Mouse (Mus musculus): ENCODE results near the gene Atp4b. TPM values are rescaled to one million over a fixed set of nuclear protein-coding genes. Genes with fewer than 3 reads are reported as not detected.

The Atp4b gene
- polyA plus RNA-seq (2014; fragmentation: Nextera tagmentation; extraction: Ambion mirVana): not detected in 2 replicates

GRCm38 (mm10) chr8:13396725-13397124 is at the start of gene Atp4b:
Gene Atp4b (minus strand): TSS chr8:13396825.
- no peak within 1 kb of the TSS for H3K9ac ChIP-seq (ENCODE audit: low read depth, low read length)
- no peak within 1 kb of the TSS for H3K27ac ChIP-seq (ENCODE audit: low read depth, low read length)
- no peaks in the 10 kb centered on the region for H3K9me3 ChIP-seq (ENCODE audit: control insufficient read depth, low read length)
- H3K4me2 ChIP-seq: no peak within 1 kb of the TSS
- no peak for ATAC-seq (replicated peaks; ENCODE audit: low FRiP score)
- 76% methylated on average over 5 of the region's 5 CpGs for WGBS
- H3K4me1 ChIP-seq (replicated peaks; ENCODE audit: control insufficient read depth, insufficient read depth, low read length): no peaks in the 10 kb centered on the region
- no peak for DNase-seq (ENCODE audit: low spot score)
- no peaks in the 10 kb centered on the region for H3K36me3 ChIP-seq (ENCODE audit: control insufficient read depth, insufficient read depth, low read length)
- H3K4me3 ChIP-seq (ENCODE audit: low read depth, low read length): no peak within 1 kb of the TSS
- no peaks in the 10 kb centered on the region for H3K27me3 ChIP-seq (replicated peaks; ENCODE audit: control insufficient read depth, insufficient read depth, low read length)

- Histone ChIP-seq H3K4me2 (no peak overlapping the region), H3K36me3 (ENCODE audit: control insufficient read depth, insufficient read depth, low read length) (no peaks in the 10 kb centered on the region), H3K27ac (ENCODE audit: low read depth, low read length) (no peak overlapping the region), H3K27me3 (replicated peaks; ENCODE audit: control insufficient read depth, insufficient read depth, low read length) (peaks cover under 1% of the 10 kb centered on the region; the same call in 1 of the 2 replicates), H3K9ac (ENCODE audit: low read depth, low read length) (no peak overlapping the region), H3K4me1 (replicated peaks; ENCODE audit: control insufficient read depth, insufficient read depth, low read length) (no peaks in the 10 kb centered on the region), H3K9me3 (ENCODE audit: control insufficient read depth, low read length) (no peaks in the 10 kb centered on the region), H3K4me3 (ENCODE audit: low read depth, low read length) (no peak overlapping the region)
- ATAC-seq (replicated peaks; ENCODE audit: low FRiP score): no peak
- DNase-seq (ENCODE audit: low spot score): no peak
- 87% methylated on average over 2 of the region's 2 CpGs for WGBS
These were observed 45.5 kb upstream of the Atp4b start for GRCm38 (mm10) chr8:13442152-13442551.

- Histone ChIP-seq H3K4me3 (ENCODE audit: low read depth, low read length) (no peak overlapping the region), H3K27me3 (replicated peaks; ENCODE audit: control insufficient read depth, insufficient read depth, low read length) (peaks cover 32% of the 10 kb centered on the region), H3K9ac (ENCODE audit: low read depth, low read length) (no peak overlapping the region), H3K4me1 (replicated peaks; ENCODE audit: control insufficient read depth, insufficient read depth, low read length) (no peaks in the 10 kb centered on the region), H3K4me2 (no peak overlapping the region), H3K27ac (ENCODE audit: low read depth, low read length) (no peak overlapping the region), H3K36me3 (ENCODE audit: control insufficient read depth, insufficient read depth, low read length) (no peaks in the 10 kb centered on the region), H3K9me3 (ENCODE audit: control insufficient read depth, low read length) (no peaks in the 10 kb centered on the region)
- no peak for ATAC-seq (replicated peaks; ENCODE audit: low FRiP score)
- no peak for DNase-seq (ENCODE audit: low spot score)
- WGBS: 42% methylated on average over 2 of the region's 2 CpGs
These were observed 40.9 kb upstream of the Atp4b start for GRCm38 (mm10) chr8:13437531-13437930.

GRCm38 (mm10) chr8:13436052-13436451 is 39.4 kb upstream of the Atp4b start:
- DNase-seq (ENCODE audit: low spot score): no peak
- H3K4me1 ChIP-seq (replicated peaks; ENCODE audit: control insufficient read depth, insufficient read depth, low read length): no peaks in the 10 kb centered on the region
- H3K4me3 ChIP-seq (ENCODE audit: low read depth, low read length): no peak overlapping the region
- WGBS: 12% methylated on average over 8 of the region's 8 CpGs
- ATAC-seq (replicated peaks; ENCODE audit: low FRiP score): no peak
- H3K27me3 ChIP-seq (replicated peaks; ENCODE audit: control insufficient read depth, insufficient read depth, low read length): peaks cover 32% of the 10 kb centered on the region
- no peak overlapping the region for H3K4me2 ChIP-seq
- H3K9ac ChIP-seq (ENCODE audit: low read depth, low read length): no peak overlapping the region
- no peaks in the 10 kb centered on the region for H3K36me3 ChIP-seq (ENCODE audit: control insufficient read depth, insufficient read depth, low read length)
- no peak overlapping the region for H3K27ac ChIP-seq (ENCODE audit: low read depth, low read length)
- H3K9me3 ChIP-seq (ENCODE audit: control insufficient read depth, low read length): no peaks in the 10 kb centered on the region

GRCm38 (mm10) chr8:13434889-13435288 is 38.3 kb upstream of the Atp4b start, which contains the start of gene Tmem255b:
Gene Tmem255b (plus strand): TSS chr8:13435189.
- ATAC-seq (replicated peaks; ENCODE audit: low FRiP score) (no peak), DNase-seq (ENCODE audit: low spot score) (no peak)
- Histone ChIP-seq H3K36me3 (ENCODE audit: control insufficient read depth, insufficient read depth, low read length) (no peaks in the 10 kb centered on the region), H3K27ac (ENCODE audit: low read depth, low read length) (no peak within 1 kb of the TSS), H3K4me1 (replicated peaks; ENCODE audit: control insufficient read depth, insufficient read depth, low read length) (no peaks in the 10 kb centered on the region), H3K27me3 (replicated peaks; ENCODE audit: control insufficient read depth, insufficient read depth, low read length) (peaks cover 32% of the 10 kb centered on the region), H3K9me3 (ENCODE audit: control insufficient read depth, low read length) (no peaks in the 10 kb centered on the region), H3K4me3 (ENCODE audit: low read depth, low read length) (no peak within 1 kb of the TSS), H3K4me2 (no peak within 1 kb of the TSS), H3K9ac (ENCODE audit: low read depth, low read length) (no peak within 1 kb of the TSS)
- WGBS: 23% methylated on average over 10 of the region's 10 CpGs

GRCm38 (mm10) chr8:13433130-13433529 is 36.5 kb upstream of the Atp4b start:
- H3K4me1 ChIP-seq (replicated peaks; ENCODE audit: control insufficient read depth, insufficient read depth, low read length): no peaks in the 10 kb centered on the region
- H3K4me3 ChIP-seq (ENCODE audit: low read depth, low read length): no peak overlapping the region
- H3K36me3 ChIP-seq (ENCODE audit: control insufficient read depth, insufficient read depth, low read length): no peaks in the 10 kb centered on the region
- no peak overlapping the region for H3K27ac ChIP-seq (ENCODE audit: low read depth, low read length)
- ATAC-seq (replicated peaks; ENCODE audit: low FRiP score) (no peak), DNase-seq (ENCODE audit: low spot score) (no peak)
- peaks cover 32% of the 10 kb centered on the region for H3K27me3 ChIP-seq (replicated peaks; ENCODE audit: control insufficient read depth, insufficient read depth, low read length)
- WGBS: 69% methylated on average over 5 of the region's 5 CpGs
- H3K4me2 ChIP-seq: no peak overlapping the region
- H3K9ac ChIP-seq (ENCODE audit: low read depth, low read length): no peak overlapping the region
- H3K9me3 ChIP-seq (ENCODE audit: control insufficient read depth, low read length): no peaks in the 10 kb centered on the region

GRCm38 (mm10) chr8:13430866-13431265 is 34.2 kb upstream of the Atp4b start:
- ATAC-seq (replicated peaks; ENCODE audit: low FRiP score): no peak
- no peak for DNase-seq (ENCODE audit: low spot score)
- no peak overlapping the region for H3K9ac ChIP-seq (ENCODE audit: low read depth, low read length)
- H3K4me1 ChIP-seq (replicated peaks; ENCODE audit: control insufficient read depth, insufficient read depth, low read length): no peaks in the 10 kb centered on the region
- peaks cover 20% of the 10 kb centered on the region for H3K27me3 ChIP-seq (replicated peaks; ENCODE audit: control insufficient read depth, insufficient read depth, low read length)
- H3K36me3 ChIP-seq (ENCODE audit: control insufficient read depth, insufficient read depth, low read length): no peaks in the 10 kb centered on the region
- no peak overlapping the region for H3K27ac ChIP-seq (ENCODE audit: low read depth, low read length)
- H3K9me3 ChIP-seq (ENCODE audit: control insufficient read depth, low read length): no peaks in the 10 kb centered on the region
- H3K4me3 ChIP-seq (ENCODE audit: low read depth, low read length): no peak overlapping the region
- no peak overlapping the region for H3K4me2 ChIP-seq

- Histone ChIP-seq H3K4me1 (replicated peaks; ENCODE audit: control insufficient read depth, insufficient read depth, low read length) (no peaks in the 10 kb centered on the region), H3K4me3 (ENCODE audit: low read depth, low read length) (no peak overlapping the region), H3K9ac (ENCODE audit: low read depth, low read length) (no peak overlapping the region), H3K27ac (ENCODE audit: low read depth, low read length) (no peak overlapping the region), H3K27me3 (replicated peaks; ENCODE audit: control insufficient read depth, insufficient read depth, low read length) (peaks cover 16% of the 10 kb centered on the region), H3K36me3 (ENCODE audit: control insufficient read depth, insufficient read depth, low read length) (no peaks in the 10 kb centered on the region), H3K4me2 (no peak overlapping the region), H3K9me3 (ENCODE audit: control insufficient read depth, low read length) (no peaks in the 10 kb centered on the region)
- ATAC-seq (replicated peaks; ENCODE audit: low FRiP score) (no peak), DNase-seq (ENCODE audit: low spot score) (no peak)
- WGBS: 78% methylated on average over 7 of the region's 7 CpGs
These were observed 33.8 kb upstream of the Atp4b start for GRCm38 (mm10) chr8:13430412-13430811.

GRCm38 (mm10) chr8:13428156-13428555 is 31.5 kb upstream of the Atp4b start:
- no peaks in the 10 kb centered on the region for H3K4me1 ChIP-seq (replicated peaks; ENCODE audit: control insufficient read depth, insufficient read depth, low read length)
- 76% methylated on average over 9 of the region's 9 CpGs for WGBS

More at GRCm38 (mm10) chr8:13428156-13428555, 31.5 kb upstream of the Atp4b start:
- Histone ChIP-seq H3K9me3 (ENCODE audit: control insufficient read depth, low read length) (no peaks in the 10 kb centered on the region), H3K4me2 (no peak overlapping the region), H3K27me3 (replicated peaks; ENCODE audit: control insufficient read depth, insufficient read depth, low read length) (no peaks in the 10 kb centered on the region; the same call in 1 of the 2 replicates), H3K27ac (ENCODE audit: low read depth, low read length) (no peak overlapping the region), H3K36me3 (ENCODE audit: control insufficient read depth, insufficient read depth, low read length) (no peaks in the 10 kb centered on the region), H3K9ac (ENCODE audit: low read depth, low read length) (no peak overlapping the region), H3K4me3 (ENCODE audit: low read depth, low read length) (no peak overlapping the region)
- no peak for DNase-seq (ENCODE audit: low spot score)
- ATAC-seq (replicated peaks; ENCODE audit: low FRiP score): no peak
